Mouse (Mus musculus) ZHBTc4 (cell line): ENCODE measurements at regions not wholly inside any gene's neighbourhood (a gene's known extent, or its start where the extent isn't known, plus 50 kb on each side); places are given as distances from the start of the nearest gene placed in this dataset.

Experiments used
- DNase-seq: peaks from one replicate; pipeline ENCODE4 v3.0.0-alpha.2; 2011; ENCODE audit warnings: low read depth, low spot score

DNA sequence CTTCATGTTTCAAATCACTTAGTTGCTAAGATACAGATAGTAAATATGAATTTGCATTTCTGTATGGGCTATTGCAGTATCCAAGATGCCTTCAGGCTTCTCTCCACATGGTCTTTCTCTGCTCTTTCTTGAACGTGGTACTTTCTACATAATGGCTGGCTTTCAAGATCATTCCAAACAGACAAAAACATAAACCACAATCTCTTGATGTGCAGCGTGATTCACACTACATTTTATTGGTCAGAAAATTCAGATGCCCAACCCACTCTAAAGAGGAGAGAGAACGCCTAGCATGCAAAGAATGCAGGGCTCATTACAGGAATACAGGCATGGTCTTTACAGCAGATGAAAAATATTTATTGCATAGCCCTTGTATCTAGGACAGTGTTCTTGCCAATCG, 235.2 kb downstream of the Papss1 start:
- no peak for DNase-seq

DNA sequence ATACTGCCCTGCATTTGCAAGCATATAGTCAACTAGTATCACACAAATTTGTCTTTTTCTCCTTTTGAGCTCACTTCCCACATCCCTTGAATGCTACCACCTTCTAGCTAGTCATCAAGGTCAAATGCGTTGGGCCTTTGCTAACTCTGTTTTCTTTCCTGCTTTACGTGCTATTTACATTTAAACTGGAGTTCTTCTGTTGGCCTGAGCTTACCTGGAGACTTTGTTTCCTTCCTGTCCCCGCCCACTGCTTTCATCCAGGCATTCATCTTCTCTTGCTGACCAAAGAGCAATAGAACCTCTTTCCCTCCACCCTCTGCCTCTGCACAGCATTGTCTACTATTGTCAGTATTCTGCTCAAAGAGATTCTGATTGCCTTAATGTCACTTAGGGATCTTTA, 237.0 kb downstream of the Papss1 start:
- peak; percentile 56 for DNase-seq

DNA sequence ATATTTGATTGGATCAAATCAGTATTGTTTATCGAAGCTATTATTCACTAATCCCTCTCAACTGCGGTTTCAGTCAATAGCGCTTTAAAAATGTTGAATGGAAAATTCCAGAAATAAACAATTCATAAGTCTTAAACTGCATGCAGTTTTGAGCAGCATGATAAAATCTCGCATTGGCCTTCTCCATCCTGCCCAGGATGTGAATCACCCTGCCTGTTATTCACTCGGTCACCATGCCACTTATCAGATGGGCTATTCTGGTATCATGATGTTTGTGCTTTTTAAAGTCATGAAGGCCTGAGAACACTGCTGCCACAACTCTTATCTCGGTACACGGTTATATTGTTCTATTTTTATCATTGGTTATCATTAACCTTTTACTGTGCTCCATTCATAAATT, 238.3 kb downstream of the Papss1 start:
- no peak for DNase-seq

DNA sequence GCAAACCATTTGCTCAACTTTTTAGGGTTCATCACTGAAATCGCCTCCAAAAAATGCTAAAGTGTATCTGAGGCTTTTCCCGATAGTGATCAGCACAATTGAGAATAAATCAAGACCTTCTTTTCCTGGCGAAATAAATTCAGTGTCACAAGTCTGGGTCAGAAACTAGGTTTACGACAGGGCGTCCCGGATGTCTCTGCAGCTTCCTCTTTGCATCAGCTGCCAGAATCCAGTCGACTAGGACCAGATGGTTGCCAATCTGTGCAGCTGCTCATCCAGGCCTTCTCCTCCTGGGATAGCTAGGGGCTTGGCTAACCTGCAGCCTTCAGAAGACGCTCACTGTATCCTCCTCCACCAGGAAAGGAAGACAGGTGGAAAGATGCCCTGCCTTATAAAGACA, 243.6 kb downstream of the Papss1 start:
- DNase-seq, result no peak

DNA sequence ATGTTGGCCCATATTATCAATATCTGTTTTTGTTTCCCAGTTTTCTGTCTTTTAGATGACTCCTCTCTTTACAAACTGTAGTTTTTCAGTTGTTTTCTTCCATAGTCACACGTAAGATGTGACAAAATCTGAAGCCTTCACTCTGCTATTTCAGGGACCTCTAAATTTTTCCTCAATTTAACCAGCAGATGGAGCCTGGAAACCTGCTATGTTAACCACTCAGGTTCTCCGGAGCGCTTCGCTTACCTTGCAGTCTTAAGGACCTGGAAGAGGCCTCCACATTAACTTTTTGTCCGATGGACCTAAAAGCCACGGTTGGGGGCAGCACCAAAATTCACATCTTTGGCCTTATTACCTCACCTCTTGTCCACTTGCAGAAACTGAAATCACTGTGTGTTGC, 248.4 kb downstream of the Papss1 start:
- DNase-seq, result peak; percentile 21

DNA sequence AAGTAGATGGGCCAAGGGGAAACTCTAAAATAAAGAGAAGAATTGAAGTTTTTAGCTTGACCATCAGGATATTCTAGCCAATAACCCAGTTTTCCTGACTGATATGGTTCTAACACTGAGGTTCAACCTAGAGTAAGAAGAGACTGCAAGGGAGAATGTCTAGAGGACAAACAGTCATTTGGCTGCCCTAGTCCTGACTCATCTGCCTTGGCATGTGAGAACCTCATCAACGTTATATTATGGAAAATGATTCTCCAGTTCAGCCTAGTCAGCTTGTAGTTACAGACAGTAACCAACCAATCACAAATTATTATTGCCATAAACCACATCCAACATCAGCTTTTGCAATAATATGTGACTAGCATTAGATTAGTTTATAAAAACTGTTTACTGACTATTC, 254.2 kb downstream of the Papss1 start:
- DNase-seq, result no peak

DNA sequence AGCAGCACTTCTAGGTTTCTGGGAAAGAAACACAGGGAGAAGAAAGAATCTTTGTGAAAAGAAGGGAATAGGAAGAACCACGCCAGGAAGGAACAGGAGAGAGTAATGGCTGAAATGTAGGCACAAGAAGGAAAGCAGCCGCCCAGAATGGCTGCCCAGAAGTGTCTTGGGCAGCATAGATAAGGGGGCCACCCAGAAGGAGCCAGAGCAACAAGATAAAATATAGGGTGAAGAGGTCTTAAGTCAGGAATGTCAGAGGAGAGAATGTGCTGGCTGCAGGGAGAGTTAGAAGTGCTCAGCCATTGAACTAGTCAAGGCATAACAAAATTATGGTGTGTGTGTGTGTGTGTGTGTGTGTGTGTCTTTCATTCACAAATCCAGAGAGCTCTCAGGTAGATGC, 227.7 kb upstream of the Dkk2 start:
- no peak for DNase-seq

DNA sequence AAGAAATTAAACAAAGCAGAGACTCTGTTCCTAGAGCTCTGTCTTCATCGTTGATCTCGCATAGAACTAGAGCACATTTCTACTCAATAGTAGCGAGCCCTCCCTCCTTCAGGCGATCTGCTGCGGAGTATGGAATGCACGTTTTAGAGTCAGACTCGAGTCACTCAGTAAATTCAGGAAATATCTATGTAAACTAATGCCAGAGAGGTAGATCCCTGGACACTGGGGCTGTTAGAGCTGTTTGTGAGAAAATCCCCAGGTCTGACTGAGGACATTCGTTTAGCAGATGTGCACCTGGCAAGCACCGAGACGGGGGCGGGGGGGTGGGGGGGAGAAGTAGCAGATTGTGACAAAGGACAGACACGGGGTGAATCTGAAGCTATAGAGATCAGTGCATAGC, 226.0 kb upstream of the Dkk2 start:
- DNase-seq, result no peak

DNA sequence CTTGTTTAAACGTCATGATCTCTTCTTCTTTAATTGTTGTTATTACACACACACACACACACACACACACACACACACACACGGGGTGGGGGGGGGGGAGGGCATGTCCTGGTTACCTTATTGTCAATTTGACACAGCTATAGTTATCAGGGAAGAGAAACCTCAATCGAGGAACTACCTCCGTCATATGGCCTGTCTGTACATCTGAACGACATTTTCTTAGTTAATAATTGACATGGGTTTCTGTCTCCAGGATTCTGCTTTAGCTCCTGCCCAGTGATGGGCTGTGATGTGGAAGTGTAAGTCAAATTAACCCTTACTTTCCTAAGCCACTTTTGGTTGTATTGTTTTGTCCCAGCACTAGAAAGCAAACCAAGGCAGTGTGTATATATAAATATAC, 220.0 kb upstream of the Dkk2 start:
- no peak for DNase-seq

DNA sequence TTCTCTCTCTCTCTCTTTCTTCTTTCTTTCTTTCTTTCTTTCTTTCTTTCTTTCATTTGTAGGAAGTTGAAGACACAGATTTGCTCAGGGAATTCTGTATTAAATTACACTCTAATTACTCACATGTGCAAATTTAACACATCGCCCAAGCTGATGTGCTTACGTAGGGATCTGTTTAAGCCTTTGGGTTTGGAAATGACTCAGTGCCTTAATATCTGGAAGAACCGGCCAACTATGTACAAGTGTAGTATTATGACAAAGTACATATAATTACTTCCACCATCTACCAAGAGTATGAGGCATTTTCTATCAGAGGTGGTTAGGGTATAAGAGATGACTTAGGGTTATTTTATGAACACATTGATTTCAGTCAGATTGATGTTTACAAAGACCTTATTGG, 217.8 kb upstream of the Dkk2 start:
- no peak for DNase-seq

DNA sequence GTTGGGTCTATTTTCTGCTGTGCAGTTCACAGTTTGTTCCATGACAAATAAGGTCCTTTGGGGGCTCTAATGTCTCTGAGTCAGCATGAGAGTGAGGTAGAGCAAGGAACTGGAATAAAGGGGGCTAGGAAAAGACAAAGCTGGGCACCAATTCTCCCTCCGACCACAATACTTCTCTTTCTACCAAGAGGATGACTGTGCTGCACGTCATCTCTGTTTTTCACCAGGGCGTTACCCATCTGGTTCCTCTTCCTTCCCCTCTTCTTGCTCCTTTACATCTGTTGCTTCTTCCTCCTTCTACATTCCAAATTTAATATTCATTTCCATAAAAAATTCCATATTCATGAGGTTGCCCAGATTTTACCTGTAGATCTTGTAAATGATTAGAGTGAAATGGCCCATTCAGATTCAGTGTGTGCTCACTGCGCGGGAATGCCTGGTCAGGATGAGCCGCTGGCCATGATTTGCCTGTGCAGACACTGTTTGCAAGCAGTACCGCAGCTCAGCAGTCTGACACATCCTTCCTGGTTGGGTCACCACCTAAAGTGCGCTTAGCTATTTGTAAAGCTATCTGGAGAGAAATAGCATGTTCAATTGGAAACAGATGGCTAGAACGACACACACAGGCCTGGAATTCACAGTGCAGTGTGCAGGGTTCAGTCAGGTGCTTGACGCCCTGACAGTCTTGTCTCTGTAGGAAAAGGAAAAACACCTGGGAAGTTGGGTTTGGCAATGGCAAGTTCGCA, 216.7 kb upstream of the Dkk2 start:
- DNase-seq, result no peak

DNA sequence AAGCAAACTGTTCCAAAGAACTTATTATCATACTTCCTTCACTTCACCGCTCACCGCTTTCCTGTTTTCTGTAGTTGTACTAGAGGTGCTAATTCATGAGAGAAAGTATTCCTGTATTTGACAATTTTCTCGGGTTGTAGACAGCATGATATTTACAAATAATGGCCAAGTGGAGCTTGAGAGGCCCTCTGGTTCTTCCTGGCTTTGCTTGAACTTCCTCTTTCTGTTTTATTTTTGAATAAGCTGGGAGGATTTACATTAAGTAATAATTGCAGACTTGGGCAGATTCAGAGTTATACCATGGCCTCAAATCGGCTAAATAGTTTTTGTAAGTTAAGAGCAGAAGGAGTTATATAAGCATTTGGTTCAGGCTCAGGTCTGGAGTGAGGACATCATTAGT, 215.8 kb upstream of the Dkk2 start:
- DNase-seq, result no peak

DNA sequence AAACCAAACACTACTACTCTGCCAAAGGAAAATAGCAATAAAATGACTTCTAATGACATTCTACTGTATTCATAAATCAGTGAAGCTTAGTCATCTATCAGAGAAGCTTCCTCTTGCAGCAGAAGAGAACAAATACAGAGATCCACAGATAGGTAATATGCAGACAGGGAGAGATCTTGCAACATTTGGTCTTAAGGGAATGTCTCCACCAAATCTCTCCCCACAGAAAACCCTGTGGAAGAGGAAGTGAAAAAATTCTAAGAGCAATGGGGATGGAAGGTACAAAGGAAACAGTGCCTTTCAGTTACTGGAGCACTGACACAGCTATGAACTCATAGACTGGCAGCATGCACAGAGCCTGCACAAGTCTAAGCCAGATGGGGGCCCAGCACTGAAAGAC, 202.4 kb upstream of the Dkk2 start:
- no peak for DNase-seq

DNA sequence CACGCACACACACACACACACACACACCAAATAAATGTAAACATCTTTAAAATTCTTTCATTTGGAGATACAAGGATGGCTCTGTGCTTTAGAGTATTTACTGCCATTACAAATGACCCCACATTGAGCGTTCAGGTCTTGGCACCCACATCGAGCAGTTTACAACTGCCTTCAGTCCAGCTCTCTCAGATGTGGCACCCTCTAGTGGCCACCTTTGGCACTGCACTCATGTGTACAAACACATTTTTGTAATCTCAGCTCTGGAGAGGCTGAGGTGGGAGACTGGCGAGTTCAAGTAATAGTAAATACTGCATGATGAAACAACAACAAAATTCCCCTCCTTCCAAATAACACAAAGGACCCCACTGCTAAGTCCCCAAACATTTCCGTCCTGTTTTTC, 198.6 kb upstream of the Dkk2 start:
- peak; percentile 75 for DNase-seq

DNA sequence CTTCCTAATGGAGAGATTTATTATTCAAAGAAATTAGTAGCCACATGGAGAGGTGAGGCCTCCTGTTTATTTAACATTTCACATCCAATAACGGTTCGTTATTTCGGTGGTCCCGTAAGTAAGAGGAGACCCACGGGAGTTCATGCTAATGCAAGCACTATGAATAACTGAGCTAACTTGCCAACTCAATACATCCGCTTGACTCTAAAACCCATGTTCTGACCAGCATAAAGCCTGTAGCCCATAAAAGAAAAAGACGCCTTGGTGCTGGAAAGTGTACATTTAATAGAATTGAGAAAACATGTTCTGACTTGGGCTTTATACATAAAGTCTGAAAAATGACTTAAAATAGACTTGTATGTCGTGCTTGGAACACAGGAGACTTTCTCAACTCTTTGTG, 198.1 kb upstream of the Dkk2 start:
- no peak for DNase-seq

DNA sequence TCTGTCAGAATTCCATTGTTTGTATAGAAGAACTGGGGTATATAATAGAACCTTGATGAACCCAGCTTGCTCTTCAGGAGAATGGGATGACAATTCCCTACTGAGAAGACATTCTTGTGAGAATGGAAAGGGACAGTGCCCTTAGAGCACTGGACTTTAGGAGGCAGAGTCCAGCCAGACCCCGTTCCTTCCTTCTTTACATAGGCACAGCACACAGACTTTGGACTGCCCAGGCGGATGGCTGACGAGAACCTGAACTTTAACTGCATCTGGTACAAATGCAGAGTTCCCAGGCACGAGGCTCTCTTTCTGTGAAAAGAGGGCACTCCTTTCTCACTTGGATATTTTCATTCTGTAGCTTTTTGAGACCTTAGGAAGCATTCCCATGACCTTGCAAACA, 197.4 kb upstream of the Dkk2 start:
- no peak for DNase-seq

DNA sequence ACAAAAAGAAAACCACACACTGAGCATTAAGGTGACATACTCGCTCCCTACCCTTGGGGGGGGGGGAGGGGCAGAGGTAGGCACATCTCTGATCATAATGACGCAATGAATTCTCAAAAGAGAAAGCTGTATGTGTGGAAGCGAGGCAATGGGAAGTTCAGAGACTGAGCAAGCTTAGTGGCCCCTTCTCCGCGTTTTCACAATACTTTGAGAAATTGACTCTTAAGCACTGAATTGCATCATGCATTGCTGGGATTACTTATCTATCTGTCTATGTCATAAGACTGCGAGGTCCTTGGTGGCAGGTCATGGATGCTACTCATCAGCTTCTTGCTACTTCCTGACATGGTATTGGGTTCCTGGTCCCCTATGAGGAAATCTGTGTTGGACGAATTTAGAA, 193.2 kb upstream of the Dkk2 start:
- no peak for DNase-seq

DNA sequence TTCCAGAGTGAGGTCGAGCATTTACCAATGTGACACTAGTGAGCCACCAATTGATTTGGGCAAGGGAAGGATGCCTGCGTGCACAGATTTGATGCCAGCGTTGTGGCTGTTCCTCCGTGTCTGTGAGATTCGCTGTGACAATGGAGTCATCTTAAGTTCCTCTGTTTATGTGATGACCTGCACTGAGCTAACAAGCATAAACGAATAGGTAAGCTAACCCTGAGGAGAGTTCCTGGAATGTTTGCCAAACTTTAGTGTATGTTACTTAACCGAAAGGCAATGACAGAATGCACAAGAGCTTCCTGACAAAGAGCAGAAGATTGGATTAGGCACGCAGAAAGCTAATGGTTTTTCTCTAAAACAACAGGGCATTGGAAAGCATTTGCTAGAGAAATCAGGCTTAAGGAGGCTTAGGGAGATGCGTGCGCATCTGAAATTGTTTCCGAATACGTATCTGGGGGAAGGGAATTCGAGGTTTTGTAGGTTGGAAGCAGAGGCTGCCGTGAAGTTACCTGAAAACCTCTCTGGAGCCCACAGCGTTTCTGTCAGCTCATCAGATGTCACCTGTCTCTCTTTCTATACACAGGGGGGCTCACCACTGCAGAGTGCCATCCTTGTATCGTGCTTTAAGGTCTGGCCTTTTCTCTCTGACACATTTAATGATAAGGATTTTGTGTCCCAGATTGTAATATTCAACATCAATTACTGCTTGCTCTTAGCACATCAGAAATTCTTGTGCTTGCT, 191.9 kb upstream of the Dkk2 start:
- no peak for DNase-seq

DNA sequence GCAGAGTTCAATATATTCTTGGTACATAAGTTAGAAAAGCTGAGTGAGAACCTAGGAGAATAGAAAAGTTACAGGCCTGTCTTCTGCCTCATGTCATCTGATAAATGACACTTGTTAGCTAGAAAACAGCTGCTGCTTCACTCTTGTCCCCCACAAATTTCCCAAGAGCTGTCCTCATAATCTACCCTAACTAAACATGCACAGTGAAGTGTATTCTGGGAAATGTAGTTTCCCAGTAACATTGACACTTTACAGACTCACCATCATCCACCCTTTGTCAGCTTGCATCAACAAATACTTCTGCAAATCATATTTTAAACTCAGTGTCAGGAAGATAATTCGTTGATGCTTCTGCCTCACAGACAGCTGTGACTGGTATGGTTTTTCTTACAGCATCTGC, 190.0 kb upstream of the Dkk2 start:
- no peak for DNase-seq

DNA sequence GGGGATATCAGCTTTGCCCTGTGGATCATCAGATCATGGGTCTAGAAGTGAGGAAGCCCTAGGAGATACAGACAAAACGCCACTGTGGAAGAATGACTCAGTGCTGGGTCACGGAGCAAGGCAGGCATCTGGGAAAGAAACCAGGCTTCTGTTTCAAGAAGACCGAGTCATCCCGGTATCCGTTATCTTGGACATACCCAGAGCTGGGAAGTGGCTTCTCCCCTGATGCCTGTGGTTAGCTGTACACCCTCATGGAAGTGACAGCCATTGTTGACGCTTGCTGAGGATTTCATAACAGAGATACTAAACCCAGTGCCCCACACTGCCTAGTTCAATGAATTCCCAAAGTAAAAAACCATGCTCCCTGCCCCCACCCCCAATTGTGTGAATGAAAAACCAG, 171.6 kb upstream of the Dkk2 start:
- no peak for DNase-seq

DNA sequence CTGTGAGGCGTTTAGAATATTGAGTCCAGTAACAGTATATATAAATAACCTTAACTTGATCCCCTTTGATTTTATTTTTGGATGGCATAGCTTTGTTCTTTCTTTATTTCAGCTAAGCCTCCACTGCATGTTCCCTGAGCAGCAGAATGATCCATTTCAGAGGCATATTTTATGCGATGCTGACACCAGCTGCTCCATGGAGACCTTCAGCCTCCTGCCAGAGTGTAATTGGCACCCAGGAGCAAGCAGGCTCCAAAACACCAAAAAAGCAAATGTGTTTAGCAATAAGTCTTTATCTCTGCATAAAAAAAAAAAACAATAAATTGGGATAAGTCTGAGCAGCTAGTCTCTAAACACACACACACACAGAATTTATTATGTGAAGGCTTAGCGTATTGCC, 170.7 kb upstream of the Dkk2 start:
- DNase-seq, result no peak

DNA sequence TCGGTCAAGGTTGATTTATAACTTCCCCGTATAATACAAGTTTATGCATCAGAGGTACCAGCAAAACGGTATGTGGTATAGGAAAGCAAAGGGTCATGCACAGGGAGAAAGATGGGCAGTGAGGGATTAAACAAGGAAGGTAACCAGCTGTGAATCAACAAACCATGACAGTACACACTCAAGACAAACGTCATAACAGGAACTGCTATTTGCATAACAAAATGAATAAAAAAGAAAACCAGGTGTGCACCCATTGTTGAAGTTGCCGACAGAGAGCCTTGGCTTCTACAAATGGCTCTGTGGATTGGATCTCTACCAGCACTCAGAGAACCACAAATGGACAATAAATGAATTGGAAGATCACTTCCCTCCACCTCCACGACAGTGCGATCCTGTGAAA, 170.1 kb upstream of the Dkk2 start:
- no peak for DNase-seq

DNA sequence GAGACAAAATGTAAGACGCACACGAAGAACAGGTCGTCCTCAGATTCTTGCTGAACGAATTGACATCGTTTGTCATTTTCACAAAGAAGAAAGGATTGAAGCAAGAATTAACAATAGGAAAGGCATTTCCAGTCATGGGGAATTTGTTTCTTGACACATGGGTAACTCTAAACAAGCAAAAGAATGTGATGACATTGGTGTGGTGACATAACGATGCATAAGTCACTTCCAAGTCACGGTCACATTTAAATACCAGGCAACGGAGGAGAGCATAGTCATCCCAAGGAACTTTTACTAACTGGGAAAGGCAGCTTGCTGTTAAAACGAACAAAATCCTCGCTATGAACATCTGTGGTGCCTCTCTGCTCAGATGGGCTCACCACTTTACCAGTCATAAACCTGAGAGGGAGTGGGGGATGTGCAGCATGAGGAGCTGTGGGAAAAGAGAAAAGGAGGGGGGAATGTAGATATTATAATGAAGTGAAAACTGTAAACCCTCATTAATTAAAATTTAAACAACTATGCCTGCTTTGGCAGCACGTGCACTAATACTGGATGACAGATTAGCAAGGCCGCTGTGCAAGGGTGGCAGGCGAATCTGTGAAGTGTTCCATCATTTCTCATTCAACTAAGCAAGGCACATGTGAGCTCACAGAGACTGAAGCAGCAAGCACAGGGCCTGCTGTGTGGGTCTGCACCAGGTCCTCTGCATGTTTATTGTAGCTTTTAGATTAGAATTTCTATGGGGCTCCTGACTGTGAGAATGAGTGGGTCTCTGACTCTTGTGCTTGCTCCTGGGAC, 167.2 kb upstream of the Dkk2 start:
- no peak for DNase-seq
